Mouse (Mus musculus): Measurements from ENCODE around the gene Ano2.

GRCm38 (mm10) chr6:125727484-125727911, 37.3 kb downstream of the Ano2 start:
- TF ChIP-seq CTCF (conservative IDR thresholded peaks at IDR 0.05; ENCODE audit: low read length), result no peak
- TF ChIP-seq POU5F1 (IDR thresholded peaks at IDR 0.05; ENCODE audit: borderline replicate concordance, low read length), result no peak
- TF ChIP-seq NANOG (IDR thresholded peaks at IDR 0.05; ENCODE audit: borderline replicate concordance, low read length), result no peak
